Mouse (Mus musculus): ENCODE measurements around the gene Nsun6.

Gene Nsun6

DNA sequence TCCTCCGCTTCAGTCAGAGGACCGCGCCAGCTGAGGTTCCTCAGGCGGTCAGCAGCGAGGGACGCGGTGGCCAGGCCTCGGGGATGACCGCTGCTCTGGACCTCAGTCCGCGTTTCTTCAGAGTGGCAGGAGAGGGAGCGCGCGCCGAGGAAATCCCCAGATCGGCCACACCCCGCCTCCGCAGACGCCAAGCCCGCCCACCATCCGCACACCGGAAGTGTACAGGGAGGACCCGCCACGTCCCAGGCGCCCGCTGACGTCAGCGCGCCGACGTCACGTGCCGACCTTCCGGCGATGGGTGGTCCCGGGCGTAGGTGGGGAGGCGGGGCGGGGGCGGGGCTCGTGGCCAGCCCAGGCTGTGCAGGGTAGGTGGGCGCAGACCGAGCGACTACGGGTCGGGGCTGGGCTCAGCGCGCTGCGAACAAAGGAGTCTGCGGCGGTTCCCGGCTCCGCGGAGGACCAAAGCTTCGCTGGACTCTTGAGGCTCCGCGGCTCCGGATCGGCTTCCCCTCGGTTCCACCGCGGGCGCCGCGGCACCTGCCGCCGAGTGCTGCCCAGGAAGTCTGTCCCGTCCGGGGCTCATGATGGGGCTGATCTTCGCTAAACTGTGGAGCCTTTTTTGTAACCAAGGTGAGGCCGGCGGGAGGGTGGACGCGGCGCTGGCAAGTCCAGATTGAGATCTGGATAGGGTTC is at the start of gene Nsun6:
Gene Nsun6, minus strand, starts transcription at position 125 of the 693 bp plus-strand sequence.
- peak; percentile 88 for DNase-seq (ENCODE audit: low read depth, low spot score)

DNA sequence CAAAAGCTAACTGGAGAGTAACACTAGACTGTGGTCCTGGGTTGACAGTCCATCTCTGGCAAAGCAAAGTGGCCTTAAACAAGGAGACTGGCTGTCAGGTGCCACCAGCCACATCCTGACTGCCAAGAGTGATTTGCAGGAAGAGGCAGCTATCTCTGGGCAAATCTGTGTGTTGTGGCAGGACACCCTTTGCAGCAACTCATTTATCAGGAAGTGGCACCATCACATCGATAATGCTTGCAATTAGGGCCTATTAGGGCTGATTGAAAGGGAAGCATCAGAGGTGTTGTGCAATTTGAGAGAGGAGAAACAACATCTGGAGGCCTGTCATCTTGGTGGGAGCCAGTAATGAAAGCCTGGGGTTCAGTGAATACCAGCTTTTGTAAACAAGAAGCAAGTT is 49.5 kb upstream of the Nsun6 start:
- DNase-seq (ENCODE audit: low read depth, low spot score), result no peak

DNA sequence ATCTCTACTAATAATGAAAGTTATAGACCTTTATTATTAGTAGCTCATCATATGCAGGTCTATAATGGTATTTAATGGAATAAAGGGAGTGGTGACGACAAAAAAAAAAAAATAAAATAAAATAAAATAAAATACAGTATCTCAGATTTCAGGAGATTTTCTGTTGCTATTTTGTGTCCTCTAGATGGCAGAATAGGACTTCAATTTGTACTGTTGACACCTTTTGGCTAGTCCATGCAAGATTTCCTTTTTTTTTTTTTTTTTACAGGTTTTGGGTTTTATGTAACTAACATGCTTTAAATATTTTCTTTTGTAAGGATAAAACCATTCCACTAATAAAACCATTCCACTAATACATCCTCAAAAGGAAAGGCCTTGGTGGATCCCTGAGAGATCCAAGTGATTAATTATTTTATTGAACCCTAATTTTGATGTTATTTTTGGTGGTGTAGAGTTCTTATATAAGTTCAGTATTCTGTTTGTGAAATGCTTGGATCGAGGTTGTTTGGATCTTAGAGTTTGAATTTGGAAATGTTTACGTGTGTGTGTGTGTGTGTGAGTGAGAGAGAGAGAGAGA is 41.7 kb upstream of the Nsun6 start:
- DNase-seq (ENCODE audit: low read depth, low spot score), result no peak

DNA sequence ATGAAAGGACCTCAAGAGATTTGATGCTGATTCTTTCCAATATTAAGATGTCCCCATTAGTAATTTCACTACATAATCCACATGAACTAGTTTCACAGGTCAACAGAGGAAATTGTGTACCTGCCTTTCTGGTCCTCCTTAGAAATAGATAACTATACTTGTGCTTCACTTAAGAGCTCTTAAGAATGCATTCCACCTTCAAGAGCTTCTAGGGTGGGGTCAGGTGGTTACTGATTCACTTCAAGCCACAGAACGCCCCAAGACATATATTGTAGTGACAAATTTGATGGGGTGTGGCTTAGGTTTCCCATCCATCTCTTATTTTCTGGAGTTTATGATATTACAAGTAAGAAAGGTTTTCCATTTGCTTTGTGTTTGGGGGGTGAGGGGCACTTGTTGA is 32.4 kb upstream of the Nsun6 start:
- DNase-seq (ENCODE audit: low read depth, low spot score), result no peak

GRCm38 (mm10) chr2:15083702-15084101 is 28.8 kb upstream of the Nsun6 start:
- DNase-seq (ENCODE audit: low read depth, low spot score), result no peak

DNA sequence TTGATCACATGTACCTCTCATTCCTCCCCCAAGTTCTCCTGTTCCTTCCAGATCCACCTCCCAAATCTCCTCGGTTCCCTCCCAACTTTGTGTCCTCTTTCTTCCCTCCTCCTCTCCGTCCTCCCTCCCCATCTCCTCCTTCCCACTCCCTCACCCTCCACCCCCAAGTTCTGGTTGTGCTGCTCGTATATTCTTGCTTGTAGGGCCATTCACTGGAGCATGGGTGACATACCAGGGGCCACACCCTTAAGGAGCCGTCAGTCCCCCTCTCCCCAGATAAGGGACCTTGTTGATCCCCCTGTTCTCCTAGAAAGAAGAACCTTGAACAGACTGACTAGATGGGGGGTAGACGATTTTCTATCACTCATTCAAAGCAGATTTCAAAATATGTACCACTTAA is 12.2 kb upstream of the Nsun6 start:
- DNase-seq (ENCODE audit: low read depth, low spot score), result no peak

GRCm38 (mm10) chr2:15065447-15065846 is 10.6 kb upstream of the Nsun6 start:
- DNase-seq (ENCODE audit: low read depth, low spot score), result no peak

DNA sequence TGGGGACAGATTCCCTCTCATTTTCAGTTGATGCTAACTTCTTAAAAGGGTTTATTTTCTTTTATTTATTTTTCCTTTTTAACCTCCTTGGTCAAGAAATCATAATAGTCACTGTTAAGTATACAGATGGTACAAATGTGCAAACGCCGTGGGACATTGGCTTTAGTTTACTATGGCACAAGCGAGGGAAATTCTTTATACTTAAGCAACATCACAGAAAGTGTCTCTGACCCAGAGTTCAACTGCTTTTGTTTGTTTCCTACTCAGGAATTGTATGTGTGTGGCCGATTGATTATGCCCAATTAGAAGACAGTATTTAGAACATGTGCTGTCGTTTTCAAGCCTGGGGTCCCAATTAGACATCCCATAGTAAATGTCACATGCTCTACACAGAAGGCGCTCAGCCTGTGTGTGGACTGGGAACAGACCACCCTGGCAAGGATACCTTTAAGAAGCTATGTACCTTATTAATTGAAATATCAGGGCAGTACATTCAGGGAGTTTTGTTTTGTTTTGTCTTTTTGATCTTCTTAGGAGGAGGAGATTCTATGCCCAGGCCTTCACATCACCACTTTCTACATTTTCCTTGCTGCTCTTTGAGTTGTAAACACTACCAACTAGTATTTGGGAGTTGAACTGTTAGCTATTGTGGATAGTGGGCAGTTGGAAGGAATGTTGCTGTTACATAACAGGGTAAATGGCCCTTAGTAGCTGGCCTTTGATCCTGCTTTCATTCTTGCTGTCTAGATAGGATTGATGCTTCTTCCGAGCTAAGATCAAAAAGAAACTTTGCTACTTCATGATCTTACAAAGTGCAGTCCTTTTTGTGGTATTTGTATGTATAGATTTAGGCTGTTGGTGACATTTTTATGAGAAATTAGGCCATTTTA is 9.8 kb upstream of the Nsun6 start:
- no peak for DNase-seq (ENCODE audit: low read depth, low spot score)

GRCm38 (mm10) chr2:15063815-15064214 is 8.9 kb upstream of the Nsun6 start:
- DNase-seq (ENCODE audit: low read depth, low spot score), result no peak

- no peak for DNase-seq (ENCODE audit: low read depth, low spot score)
Observed at GRCm38 (mm10) chr2:15060856-15061255, 6.0 kb upstream of the Nsun6 start.

GRCm38 (mm10) chr2:15058227-15058626 is 3.4 kb upstream of the Nsun6 start:
- no peak for DNase-seq (ENCODE audit: low read depth, low spot score)

- no peak for DNase-seq (ENCODE audit: low read depth, low spot score)
Observed at GRCm38 (mm10) chr2:15055741-15056151, 877 bp upstream of the Nsun6 start.

- no peak for DNase-seq (ENCODE audit: low read depth, low spot score)
Observed at GRCm38 (mm10) chr2:15054496-15054895, 373 bp downstream of the Nsun6 start.

DNA sequence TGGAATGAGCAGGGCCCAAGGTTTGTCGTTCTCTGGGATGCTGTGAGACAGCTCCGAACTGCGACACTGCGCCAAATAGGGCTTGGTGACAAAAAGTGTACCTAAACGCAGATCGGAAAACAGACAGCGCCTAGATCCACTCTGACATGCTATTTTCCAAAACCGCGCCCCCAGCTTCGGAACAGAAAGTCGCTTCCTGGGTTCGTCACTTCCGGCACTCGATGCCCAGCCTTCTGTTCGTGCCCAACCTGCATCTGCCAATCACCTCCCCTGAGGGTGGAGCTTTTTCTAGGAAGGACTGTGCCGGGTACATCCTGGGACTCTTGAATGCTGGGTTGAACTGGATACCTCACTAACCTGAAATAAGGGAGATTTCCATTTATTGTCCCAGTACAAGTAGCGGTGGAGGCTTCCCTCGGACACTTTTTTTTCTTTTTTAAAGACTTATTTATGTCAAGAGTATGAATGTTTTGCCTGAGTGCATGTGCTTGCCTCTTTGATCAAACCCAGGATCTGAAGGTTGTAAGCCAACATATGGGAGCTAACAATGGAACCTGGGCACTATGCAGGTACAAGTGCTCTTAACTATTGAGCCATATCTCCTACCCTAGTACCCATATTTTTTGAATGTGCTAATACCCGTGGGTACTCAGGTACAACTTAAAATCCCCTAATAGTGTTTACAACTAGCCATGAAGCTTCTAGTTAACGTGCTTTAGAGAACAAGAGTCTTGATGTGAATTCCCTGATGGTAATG is 5.6 kb downstream of the Nsun6 start, which contains the start of gene Arl5b:
Gene Arl5b, plus strand, starts transcription at position 279 of the 757 bp plus-strand sequence.
- no peak for DNase-seq (ENCODE audit: low read depth, low spot score)

DNA sequence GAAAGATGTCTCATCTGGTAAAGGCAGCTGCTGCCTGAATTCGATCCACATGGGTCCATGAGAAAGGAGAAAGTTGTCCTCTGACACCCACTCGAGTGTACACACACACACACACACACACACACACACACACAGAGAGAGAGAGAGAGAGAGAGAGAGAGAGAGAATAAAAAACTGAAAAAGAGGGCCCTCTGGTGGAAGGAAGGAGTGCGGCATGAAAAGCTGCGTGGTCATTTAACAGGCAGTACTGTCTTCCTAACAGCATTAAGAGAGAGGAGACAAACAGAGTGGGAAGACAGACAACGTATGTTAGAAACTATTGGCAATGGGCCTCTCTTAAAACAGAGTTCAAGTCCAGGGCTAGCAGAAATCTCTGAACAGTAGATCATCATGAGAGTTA is 14.5 kb downstream of the Nsun6 start:
- DNase-seq (ENCODE audit: low read depth, low spot score), result no peak

GRCm38 (mm10) chr2:15038705-15039104 is 16.2 kb downstream of the Nsun6 start:
- DNase-seq (ENCODE audit: low read depth, low spot score), result no peak

DNA sequence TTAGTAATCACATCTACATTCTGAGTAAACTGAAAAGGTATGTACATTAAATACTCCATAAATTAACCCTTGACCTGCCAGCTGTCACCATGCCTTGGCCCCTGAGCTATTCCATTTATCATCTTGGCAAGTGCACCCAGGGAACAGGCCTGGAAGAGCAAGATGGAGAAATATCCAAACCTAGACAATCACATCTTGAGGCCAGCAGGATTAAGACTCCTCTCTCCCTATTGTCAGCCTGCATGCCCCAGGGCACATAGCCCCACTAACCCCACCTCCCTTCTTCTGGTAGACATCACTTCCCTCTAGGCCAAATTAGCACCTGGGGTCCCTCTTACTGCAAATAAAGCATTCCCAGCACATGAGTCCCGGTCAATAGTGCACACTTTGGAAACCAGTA is 27.1 kb downstream of the Nsun6 start:
- no peak for DNase-seq (ENCODE audit: low read depth, low spot score)

DNA sequence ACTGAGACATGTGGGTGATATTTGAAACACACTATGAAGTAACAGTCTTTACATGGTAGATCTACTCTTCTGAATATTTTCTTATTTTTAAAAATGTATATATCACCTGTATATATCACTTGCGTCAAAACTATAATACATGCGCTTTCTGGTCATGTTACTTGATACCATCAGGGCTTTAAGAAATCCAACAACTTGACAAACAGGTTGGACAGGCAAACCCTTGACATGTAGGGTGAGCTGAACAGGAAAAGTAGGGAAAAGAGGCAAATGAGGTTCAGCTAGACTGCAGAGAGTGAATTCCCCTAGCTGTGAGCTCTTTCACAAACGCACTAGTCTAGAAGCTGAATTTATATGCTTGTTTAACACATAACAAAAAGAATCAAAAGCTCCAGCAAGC is 28.1 kb downstream of the Nsun6 start:
- no peak for DNase-seq (ENCODE audit: low read depth, low spot score)

DNA sequence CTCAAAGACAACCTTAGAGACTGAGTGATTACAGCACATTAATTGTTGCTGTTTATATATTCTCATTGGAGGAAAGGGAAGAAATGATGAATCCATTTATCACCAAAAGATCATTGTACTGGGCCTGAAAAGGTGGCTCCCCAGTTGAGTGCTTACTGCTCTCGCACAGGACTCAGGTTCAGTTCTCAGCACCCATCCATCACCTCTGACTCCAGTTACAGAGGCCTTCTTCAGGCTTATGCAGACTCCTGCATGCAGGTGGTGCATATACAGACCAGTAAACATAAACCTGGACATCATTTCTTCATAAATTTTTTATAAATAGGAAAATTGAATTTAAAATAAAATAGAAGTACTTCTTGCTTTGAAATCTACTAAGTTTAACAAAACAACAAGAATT is 46.8 kb downstream of the Nsun6 start:
- DNase-seq (ENCODE audit: low read depth, low spot score), result no peak

DNA sequence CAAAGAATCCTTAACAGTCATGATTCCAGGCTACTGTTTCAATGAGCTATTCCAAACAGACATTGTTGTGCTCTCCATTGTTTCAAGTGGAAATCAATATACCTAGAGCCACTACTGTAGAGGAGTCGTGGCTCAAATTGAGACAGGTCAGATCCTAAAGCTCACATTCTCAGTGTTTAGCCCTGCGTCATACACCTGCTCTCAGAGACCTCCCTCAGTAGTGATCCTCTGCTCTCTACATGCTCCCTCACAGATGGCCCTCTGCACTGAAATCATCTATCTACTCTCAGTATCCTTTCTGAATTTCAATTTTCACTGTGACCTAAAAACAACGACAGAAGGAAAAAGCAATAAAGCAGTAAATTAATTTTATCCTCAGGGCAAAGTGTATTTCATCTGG is 47.3 kb downstream of the Nsun6 start:
- DNase-seq (ENCODE audit: low read depth, low spot score), result no peak

DNA sequence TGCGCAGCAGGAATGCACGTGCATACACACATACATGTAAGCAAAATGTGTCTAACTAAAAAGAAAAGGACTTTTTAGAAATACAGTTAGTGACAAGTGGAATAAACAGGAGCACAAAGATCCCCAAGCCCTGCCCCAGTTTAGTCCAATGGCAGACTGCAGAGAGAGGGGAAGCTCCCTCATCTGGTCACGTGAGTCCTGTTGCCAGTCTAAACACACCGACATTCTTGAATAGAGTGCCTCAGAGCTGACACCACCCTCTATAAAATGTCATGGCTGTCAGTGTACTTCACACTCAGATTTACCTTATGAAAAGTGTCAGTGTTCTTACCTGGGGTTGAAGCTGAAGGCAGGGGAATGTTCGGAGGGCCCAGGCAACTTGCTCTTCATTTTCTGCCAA is 57.0 kb downstream of the Nsun6 start:
- no peak for DNase-seq (ENCODE audit: low read depth, low spot score)

DNA sequence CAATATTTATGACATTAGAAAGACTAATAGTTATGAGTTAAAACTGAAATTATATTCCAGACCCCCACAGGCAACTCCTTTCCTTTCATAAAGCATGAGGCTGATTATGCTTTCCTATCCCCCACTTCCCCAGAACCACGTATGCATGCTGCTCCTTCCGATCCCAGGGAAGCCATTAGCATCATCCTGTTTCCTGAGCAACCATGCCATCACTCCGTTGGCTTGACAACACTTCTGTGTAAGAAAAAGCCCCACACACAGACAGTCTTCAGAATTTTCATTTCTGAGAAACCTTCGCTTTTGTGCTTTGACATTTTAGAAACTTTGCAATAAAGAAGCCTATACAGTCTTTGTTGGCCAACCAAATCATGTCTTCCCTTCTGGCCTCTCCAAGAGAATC is 58.8 kb downstream of the Nsun6 start:
- no peak for DNase-seq (ENCODE audit: low read depth, low spot score)
